Mouse (Mus musculus): ENCODE data around the gene Gucy2g.
A peak's percentile ranks its signal among the peaks of the same experiment; 100 is the strongest.

The Gucy2g gene

GRCm38 (mm10) chr19:55247991-55248520 is 7.0 kb upstream of the Gucy2g start:
- no peak for DNase-seq (ENCODE audit: low spot score in 2 of 2)

DNA sequence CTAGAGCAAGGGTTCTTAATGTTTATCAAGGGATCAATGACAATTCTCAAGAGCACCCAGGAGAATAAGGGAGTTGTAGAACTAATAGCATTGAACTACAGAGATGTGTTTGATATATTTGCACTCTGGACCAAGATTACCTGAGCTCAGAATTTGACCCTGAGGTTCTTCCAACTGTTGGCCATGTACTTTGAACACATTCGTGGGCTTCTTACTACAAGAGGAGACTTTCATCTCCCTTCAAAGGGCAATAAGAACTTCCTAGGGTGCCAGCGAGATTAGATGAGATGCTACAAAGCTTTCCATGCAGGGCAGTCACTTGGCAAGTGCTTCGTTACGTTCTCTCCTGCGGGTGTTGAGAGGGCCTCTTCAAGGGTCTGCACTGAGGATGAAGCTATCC is 6.5 kb upstream of the Gucy2g start:
- no peak for DNase-seq (ENCODE audit: low spot score in 2 of 2)

GRCm38 (mm10) chr19:55244791-55245231 is 3.8 kb upstream of the Gucy2g start:
- DNase-seq (ENCODE audit: low spot score in 2 of 2) = peak in 1 of 2 experiments; percentile 18

- no peak for DNase-seq (ENCODE audit: low spot score in 2 of 2)
These were observed 1.1 kb downstream of the Gucy2g start for GRCm38 (mm10) chr19:55239766-55240426.

GRCm38 (mm10) chr19:55236564-55236963 is 4.5 kb downstream of the Gucy2g start:
- DNase-seq (ENCODE audit: low spot score in 2 of 2) = no peak

GRCm38 (mm10) chr19:55236026-55236425 is 5.0 kb downstream of the Gucy2g start:
- DNase-seq (ENCODE audit: low spot score in 2 of 2) = no peak

GRCm38 (mm10) chr19:55232136-55232535 is 8.9 kb downstream of the Gucy2g start:
- DNase-seq (ENCODE audit: low spot score in 2 of 2) = no peak

DNA sequence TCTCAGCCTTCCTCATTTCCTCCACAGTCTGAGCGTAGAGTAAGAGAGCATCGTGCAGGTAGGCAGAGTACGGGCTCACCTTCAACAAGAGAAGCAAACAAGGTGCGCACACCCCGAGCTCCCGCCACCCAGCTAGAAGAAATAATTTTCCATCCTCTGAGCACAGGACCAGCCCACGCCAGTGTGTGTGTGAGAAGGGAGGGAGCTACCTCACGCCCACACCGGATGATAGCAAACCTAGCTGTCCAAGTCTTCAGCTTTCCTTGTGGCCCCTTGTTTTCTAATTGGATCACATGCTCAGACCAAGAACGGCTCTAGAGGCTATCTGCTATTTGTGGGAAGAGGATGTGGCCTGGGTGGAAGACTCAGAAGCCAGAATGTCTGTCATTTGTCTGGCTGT is 10.0 kb downstream of the Gucy2g start:
- no peak for DNase-seq (ENCODE audit: low spot score in 2 of 2)

GRCm38 (mm10) chr19:55227135-55227534 is 13.9 kb downstream of the Gucy2g start:
- DNase-seq (ENCODE audit: low spot score in 2 of 2) = no peak

DNA sequence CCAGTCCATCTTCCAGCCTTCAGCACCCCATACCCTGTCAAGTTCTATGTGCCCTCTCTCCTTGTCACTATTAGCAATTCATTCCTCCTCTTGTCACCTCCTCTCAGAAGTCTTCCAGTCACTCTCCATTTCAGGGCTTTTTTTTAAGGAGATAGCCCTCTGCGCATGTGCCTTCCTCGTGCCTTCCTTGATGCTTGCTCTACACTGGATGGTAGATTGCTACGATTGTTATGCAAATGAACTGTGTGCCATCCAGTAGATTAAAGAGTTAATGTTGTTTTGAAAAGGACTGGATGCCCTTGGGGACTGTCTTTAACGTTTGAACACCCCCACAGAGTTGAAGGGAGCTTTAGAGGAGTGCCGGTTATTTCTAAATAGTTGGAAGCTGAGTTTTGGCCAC is 14.4 kb downstream of the Gucy2g start:
- no peak for DNase-seq (ENCODE audit: low spot score in 2 of 2)

DNA sequence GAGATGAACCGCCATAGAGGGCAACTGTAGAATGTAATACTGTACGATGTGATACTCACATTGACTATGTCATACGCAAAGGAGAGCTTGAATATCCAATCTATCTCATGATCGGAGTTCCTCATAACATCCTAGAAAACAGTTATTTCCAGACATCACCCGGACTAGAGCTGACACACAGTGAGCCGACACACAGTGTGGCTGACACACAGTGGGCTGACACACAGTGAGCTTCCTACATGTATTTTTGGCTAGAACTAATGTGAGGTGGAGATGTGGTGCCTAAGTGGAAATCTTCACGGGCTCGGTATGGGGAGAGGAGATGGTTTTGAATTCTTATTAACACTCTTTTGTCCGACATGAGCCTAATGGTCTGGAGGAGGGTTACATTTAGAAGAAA is 18.8 kb downstream of the Gucy2g start:
- DNase-seq (ENCODE audit: low spot score in 2 of 2) = no peak

- DNase-seq (ENCODE audit: low spot score in 2 of 2) = no peak
These were observed 19.8 kb downstream of the Gucy2g start for GRCm38 (mm10) chr19:55221208-55221607.

- DNase-seq (ENCODE audit: low spot score in 2 of 2) = no peak
These were observed 21.7 kb downstream of the Gucy2g start for GRCm38 (mm10) chr19:55219359-55219758.

DNA sequence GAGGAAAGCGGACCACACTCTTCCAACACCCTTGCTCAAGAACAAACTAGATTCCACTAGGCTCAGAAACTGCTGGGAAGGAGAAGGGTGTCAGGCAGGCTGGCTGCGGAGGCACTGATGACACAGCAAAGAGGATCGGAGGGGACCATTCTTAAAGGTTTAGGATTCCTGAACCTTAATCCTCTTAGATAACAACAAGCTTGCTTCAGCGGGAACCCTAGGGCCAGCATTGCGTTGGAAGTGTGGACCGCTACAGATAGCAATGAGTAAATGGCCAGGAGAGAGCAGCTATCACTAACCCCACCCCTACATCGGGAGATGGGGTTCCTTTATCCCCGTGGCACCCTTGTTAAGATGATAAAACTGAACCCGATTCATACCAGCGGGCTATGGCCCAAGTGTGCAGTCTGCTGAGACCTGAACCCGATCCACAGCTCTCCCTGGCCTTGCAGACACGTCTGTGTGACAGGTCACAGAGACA is 22.3 kb downstream of the Gucy2g start:
- no peak for DNase-seq (ENCODE audit: low spot score in 2 of 2)

DNA sequence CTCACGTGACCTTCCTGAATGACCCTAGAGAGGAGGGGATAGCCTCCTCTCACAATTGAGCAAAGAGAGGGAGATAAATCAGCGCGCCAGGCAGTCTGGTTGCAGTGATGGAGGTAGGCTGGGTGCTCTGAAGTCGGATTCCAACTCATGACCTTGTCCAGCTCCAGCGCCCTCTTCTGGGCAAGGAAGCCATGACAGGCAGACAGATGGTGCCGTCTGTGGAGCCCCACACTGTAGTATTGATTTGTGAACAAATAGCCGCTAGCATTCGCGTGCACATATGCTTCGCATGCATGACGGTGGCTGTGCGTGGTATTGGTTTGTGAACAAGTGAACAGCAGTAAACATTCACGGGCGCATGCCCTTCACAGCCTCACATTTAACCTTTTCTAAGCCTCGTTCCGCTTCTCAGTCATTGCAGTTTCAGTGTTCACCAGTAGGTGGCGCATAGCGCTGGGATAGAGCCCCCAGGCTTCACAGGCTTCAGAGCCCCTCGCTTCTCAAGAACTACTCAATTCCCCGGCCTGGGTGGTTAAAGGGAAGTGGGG is 22.8 kb downstream of the Gucy2g start:
- peak; percentile 82 to 91 for DNase-seq (ENCODE audit: low spot score in 2 of 2)

- DNase-seq (ENCODE audit: low spot score in 2 of 2) = no peak
These were observed 23.7 kb downstream of the Gucy2g start for GRCm38 (mm10) chr19:55217365-55217764.

DNA sequence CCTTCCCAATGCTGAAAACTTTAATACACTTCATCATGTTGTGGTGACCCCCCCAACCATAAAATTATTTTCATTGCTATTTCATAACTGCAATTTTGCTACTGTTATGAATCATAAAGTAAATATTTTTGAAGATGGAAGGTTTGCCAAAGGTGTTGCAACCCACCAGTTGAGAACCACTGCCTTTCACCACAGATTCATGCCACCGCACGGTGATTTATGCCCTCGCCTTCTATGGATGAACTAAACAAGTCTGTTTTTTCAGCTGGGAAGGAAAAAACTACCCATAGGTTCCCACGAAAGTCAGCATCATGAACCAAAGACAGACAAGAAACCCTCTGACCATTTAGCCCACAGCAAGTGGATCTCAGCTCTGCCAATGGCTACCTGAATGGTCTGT is 24.2 kb downstream of the Gucy2g start:
- DNase-seq (ENCODE audit: low spot score in 2 of 2) = no peak

DNA sequence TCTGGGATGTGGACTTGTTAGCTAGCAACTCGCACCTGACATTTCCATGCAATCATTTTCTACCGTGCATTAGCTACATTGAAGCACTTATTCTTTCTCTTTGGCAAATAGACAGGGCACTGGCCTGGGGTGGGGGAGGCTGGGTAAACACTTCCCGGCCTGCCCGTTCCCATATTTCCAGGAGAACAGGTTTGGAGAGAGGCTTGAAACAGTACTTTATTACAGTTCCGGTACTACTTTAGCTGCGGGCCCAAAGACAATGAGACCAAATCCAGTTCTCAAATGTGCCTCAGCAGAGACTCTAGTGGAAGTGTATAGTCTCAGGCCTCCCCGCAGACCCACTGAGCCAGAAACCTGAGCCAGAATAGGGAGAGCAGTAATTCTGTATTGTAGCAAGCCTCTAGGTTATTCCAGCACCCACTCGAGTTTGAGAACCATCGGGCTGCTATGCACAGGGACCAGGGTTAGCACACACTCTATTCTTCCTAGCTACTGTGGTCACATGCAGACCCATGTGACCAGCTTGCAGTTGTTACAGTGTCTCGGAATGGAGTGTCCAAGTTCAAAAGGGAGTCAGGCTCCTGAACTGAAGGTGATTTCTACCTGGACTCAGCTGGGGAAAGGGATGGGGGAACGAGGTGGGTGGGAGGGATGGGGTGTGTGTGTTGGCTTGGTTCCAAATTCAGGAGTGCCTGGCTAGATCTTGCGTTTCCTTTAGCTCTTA is 27.3 kb downstream of the Gucy2g start:
- no peak for DNase-seq (ENCODE audit: low spot score in 2 of 2)

GRCm38 (mm10) chr19:55211698-55212097 is 29.3 kb downstream of the Gucy2g start:
- DNase-seq (ENCODE audit: low spot score in 2 of 2) = no peak

GRCm38 (mm10) chr19:55209084-55209483 is 32.0 kb downstream of the Gucy2g start:
- DNase-seq (ENCODE audit: low spot score in 2 of 2) = no peak

DNA sequence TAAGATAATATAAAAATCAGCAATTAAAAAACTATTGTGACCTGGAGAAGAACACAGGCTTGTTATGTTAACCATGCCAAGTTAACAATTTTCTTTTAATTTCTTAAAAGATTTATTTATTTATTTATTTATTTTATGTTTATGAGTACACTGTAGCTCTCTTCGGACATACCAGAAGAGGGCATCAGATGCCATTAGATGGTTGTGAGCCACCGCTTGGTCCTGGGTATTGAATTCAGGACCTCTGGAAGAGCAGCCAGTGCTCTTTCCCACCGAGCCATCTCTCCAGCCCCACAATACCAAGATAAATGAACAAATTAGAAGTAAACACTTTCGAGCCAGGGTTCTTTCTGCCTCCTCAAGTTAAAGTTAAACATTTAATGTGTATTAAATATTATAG is 32.4 kb downstream of the Gucy2g start:
- DNase-seq (ENCODE audit: low spot score in 2 of 2) = no peak

DNA sequence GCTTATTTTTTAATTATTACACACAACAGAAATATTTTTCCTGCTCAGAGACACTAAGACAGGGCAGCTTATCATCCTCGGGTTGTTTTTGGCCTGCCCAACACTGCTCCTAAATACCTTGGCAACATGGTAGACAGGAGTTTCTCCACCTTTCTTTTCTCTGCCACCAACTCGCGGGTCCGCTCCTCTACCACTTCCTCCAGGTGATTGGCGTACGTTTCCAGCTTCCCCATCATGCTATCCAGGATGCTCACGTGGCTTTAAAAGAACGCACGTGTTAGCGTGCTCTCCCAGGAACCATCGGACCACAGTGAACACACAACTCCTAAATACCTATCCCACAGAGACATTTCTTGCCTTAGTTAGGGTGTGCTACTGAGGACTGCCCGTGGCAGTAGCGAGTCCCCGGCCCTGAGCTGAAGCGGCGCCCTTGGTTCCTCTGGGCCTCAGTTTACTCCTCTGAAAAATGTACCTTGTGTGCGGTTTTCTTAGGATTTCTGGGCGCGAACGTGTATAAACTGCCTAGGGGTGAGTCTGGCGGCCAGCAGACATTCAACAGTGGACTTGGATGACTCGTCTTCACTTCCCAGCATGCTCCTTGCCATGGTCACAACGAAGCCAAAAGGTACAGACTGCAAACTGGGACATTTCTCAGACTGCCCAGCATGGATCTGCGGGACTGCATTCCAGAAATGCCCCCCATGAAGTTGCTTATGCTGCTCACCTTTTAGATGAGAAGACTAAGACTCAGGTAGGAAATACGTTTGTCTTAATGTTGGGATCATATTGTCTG is 33.1 kb downstream of the Gucy2g start:
- no peak for DNase-seq (ENCODE audit: low spot score in 2 of 2)

All from cerebellum, postnatal 4 days (tissue).